Mouse (Mus musculus) liver, embryonic 16.5 days (tissue): ENCODE measurements around the gene Palm2. TPM values are rescaled to one million over a fixed set of nuclear protein-coding genes. Genes with fewer than 3 reads are reported as not detected.
A peak's percentile ranks its signal among the peaks of the same experiment; 100 is the strongest.

Experiments used
- ATAC-seq: fragments of 200-750 bp; cut with Nextera tagmentation; 2 replicates; pipeline ENCODE4 v1.8.0; 2017; ENCODE audit warnings: low read depth, mild to moderate bottlenecking, moderate number of reproducible peaks, moderate library complexity
- H3K27ac ChIP-seq: fragments of 300-500 bp; sonication (generic); 2 replicates; pipeline ENCODE4 v1.5.1; 2014; ENCODE audit warnings: mild to moderate bottlenecking, low read length
- H3K27me3 ChIP-seq: fragments of 300-500 bp; sonication (generic); 2 replicates; pipeline ENCODE4 v1.6.1; 2014; ENCODE audit warnings: low read depth, low read length, mixed read lengths; ENCODE audit not compliant: control insufficient read depth, insufficient read depth
- H3K36me3 ChIP-seq: fragments of 300-500 bp; sonication (generic); 2 replicates; pipeline ENCODE4 v1.6.1; 2014; ENCODE audit warnings: mild to moderate bottlenecking; ENCODE audit not compliant: control insufficient read depth, insufficient read depth
- H3K4me1 ChIP-seq: fragments of 300-500 bp; sonication (generic); 2 replicates; pipeline ENCODE4 v1.6.1; 2014; ENCODE audit warnings: low read depth, low read length, mixed read lengths; ENCODE audit not compliant: control insufficient read depth
- H3K4me2 ChIP-seq: fragments of 300-500 bp; sonication (generic); 2 replicates; pipeline ENCODE4 v1.6.1; 2014; ENCODE audit warnings: low read depth, low read length, mixed read lengths
- H3K4me3 ChIP-seq: fragments of 300-500 bp; sonication (generic); 2 replicates; pipeline ENCODE4 v1.5.1; 2014; ENCODE audit warnings: low read depth, mild to moderate bottlenecking, low read length
- H3K9ac ChIP-seq: fragments of 300-500 bp; sonication (generic); 2 replicates; pipeline ENCODE4 v1.6.1; 2014; ENCODE audit warnings: low read depth, low read length
- H3K9me3 ChIP-seq: fragments of 300-500 bp; sonication (generic); replicated peaks from 2 replicates; pipeline ENCODE4 v1.6.1; 2016; ENCODE audit warnings: low read length; ENCODE audit not compliant: control insufficient read depth
- WGBS: fragments of 180-500 bp; shearing (Covaris S2); extraction: QIAGEN DNeasy Blood & Tissue Kit; methylation state at CpG from one replicate; pipeline ENCODE4 v1.1.7; 2014; ENCODE audit not compliant: insufficient replicate concordance; 5-methylcytosine and 5-hydroxymethylcytosine counted together
- polyA plus RNA-seq: library from polyadenylated mRNA; unstranded; fragments of >200 nt; fragmentation: Nextera tagmentation; extraction: Ambion mirVana; gene quantifications from 2 replicates; pipeline ENCODE4 v1.2.1, GENCODE M21; 2015

Gene Palm2
- polyA plus RNA-seq, 1 experiment from 2014 or later, result 0.41 TPM

- WGBS, result 4% methylated on average over 12 of the region's 12 CpGs
- H3K27ac ChIP-seq, result no peak overlapping the region
- H3K4me3 ChIP-seq, result no peak overlapping the region
- no peak overlapping the region for H3K9ac ChIP-seq
- no peaks in the 10 kb centered on the region for H3K4me1 ChIP-seq
- no peaks in the 10 kb centered on the region for H3K9me3 ChIP-seq
- H3K4me2 ChIP-seq, result 0 out of 2 replicates have a peak overlapping the region, but pooled peaks have one; percentile 27
- H3K27me3 ChIP-seq, result peaks cover 2% of the 10 kb centered on the region; the same call in 1 of the 2 replicates
- no peaks in the 10 kb centered on the region for H3K36me3 ChIP-seq
- ATAC-seq, result no peak
These were observed 239.2 kb downstream of the Palm2 start for GRCm38 (mm10) chr4:57672996-57673906.

- Histone ChIP-seq H3K4me1 (no peaks in the 10 kb centered on the region), H3K4me2 (no peak overlapping the region), H3K27me3 (peaks cover 2% of the 10 kb centered on the region; the same call in 1 of the 2 replicates), H3K9me3 (no peaks in the 10 kb centered on the region), H3K9ac (no peak overlapping the region), H3K36me3 (no peaks in the 10 kb centered on the region), H3K27ac (no peak overlapping the region), H3K4me3 (no peak overlapping the region)
- ATAC-seq, result no peak
- WGBS, result 45% methylated on average over 7 of the region's 7 CpGs
These were observed 240.3 kb downstream of the Palm2 start for GRCm38 (mm10) chr4:57674351-57674750.

GRCm38 (mm10) chr4:57675387-57675786 is 241.3 kb downstream of the Palm2 start:
- peaks cover 2% of the 10 kb centered on the region; the same call in 1 of the 2 replicates for H3K27me3 ChIP-seq
- H3K36me3 ChIP-seq, result no peaks in the 10 kb centered on the region
- H3K9me3 ChIP-seq, result no peaks in the 10 kb centered on the region
- peak overlapping the region; percentile 24; the same call in 1 of the 2 replicates for H3K4me2 ChIP-seq
- H3K9ac ChIP-seq, result no peak overlapping the region
- H3K4me1 ChIP-seq, result no peaks in the 10 kb centered on the region
- ATAC-seq, result peak; percentile 74
- 5% methylated on average over 13 of the region's 13 CpGs for WGBS
- H3K4me3 ChIP-seq, result 0 out of 2 replicates have a peak overlapping the region, but pooled peaks have one; percentile 6
- no peak overlapping the region for H3K27ac ChIP-seq

GRCm38 (mm10) chr4:57677916-57678315 is 243.9 kb downstream of the Palm2 start:
- Histone ChIP-seq H3K4me1 (no peaks in the 10 kb centered on the region), H3K27me3 (peaks cover 2% of the 10 kb centered on the region; the same call in 1 of the 2 replicates), H3K4me2 (no peak overlapping the region), H3K27ac (no peak overlapping the region), H3K9ac (no peak overlapping the region), H3K36me3 (no peaks in the 10 kb centered on the region), H3K9me3 (no peaks in the 10 kb centered on the region), H3K4me3 (no peak overlapping the region)
- no peak for ATAC-seq
- WGBS, result 65% methylated on average over 12 of the region's 12 CpGs

GRCm38 (mm10) chr4:57678991-57679457 is 245.0 kb downstream of the Palm2 start:
- Histone ChIP-seq H3K4me2 (no peak overlapping the region), H3K27me3 (peaks cover 2% of the 10 kb centered on the region; the same call in 1 of the 2 replicates), H3K9ac (no peak overlapping the region), H3K9me3 (no peaks in the 10 kb centered on the region), H3K27ac (no peak overlapping the region), H3K4me3 (no peak overlapping the region), H3K4me1 (no peaks in the 10 kb centered on the region), H3K36me3 (no peaks in the 10 kb centered on the region)
- WGBS, result 65% methylated on average over 9 of the region's 9 CpGs
- ATAC-seq, result no peak

- H3K27me3 ChIP-seq, result peaks cover 2% of the 10 kb centered on the region; the same call in 1 of the 2 replicates
- H3K9me3 ChIP-seq, result no peaks in the 10 kb centered on the region
- no peak for ATAC-seq
- H3K4me3 ChIP-seq, result no peak overlapping the region
- H3K9ac ChIP-seq, result no peak overlapping the region
- no peak overlapping the region for H3K27ac ChIP-seq
- H3K4me1 ChIP-seq, result no peaks in the 10 kb centered on the region
- H3K4me2 ChIP-seq, result no peak overlapping the region
- 73% methylated on average over 12 of the region's 12 CpGs for WGBS
- H3K36me3 ChIP-seq, result no peaks in the 10 kb centered on the region
These were observed 246.1 kb downstream of the Palm2 start for GRCm38 (mm10) chr4:57680186-57680585.

GRCm38 (mm10) chr4:57681511-57681910 is 247.5 kb downstream of the Palm2 start:
- Histone ChIP-seq H3K36me3 (no peaks in the 10 kb centered on the region), H3K9ac (no peak overlapping the region), H3K4me2 (no peak overlapping the region), H3K4me1 (no peaks in the 10 kb centered on the region), H3K27me3 (no peaks in the 10 kb centered on the region), H3K9me3 (no peaks in the 10 kb centered on the region), H3K27ac (no peak overlapping the region), H3K4me3 (no peak overlapping the region)
- no peak for ATAC-seq
- WGBS, result 48% methylated on average over 12 of the region's 12 CpGs

GRCm38 (mm10) chr4:57682341-57682740 is 248.3 kb downstream of the Palm2 start:
- no peak overlapping the region for H3K4me3 ChIP-seq
- ATAC-seq, result no peak
- no peak overlapping the region for H3K27ac ChIP-seq
- no peak overlapping the region for H3K9ac ChIP-seq
- H3K27me3 ChIP-seq, result no peaks in the 10 kb centered on the region
- WGBS, result 76% methylated on average over 2 of the region's 2 CpGs
- no peaks in the 10 kb centered on the region for H3K9me3 ChIP-seq
- no peak overlapping the region for H3K4me2 ChIP-seq
- no peaks in the 10 kb centered on the region for H3K36me3 ChIP-seq
- H3K4me1 ChIP-seq, result no peaks in the 10 kb centered on the region

- no peak overlapping the region for H3K4me2 ChIP-seq
- H3K27ac ChIP-seq, result no peak overlapping the region
- no peaks in the 10 kb centered on the region for H3K27me3 ChIP-seq
- 66% methylated on average over 11 of the region's 11 CpGs for WGBS
- no peak overlapping the region for H3K4me3 ChIP-seq
- no peaks in the 10 kb centered on the region for H3K36me3 ChIP-seq
- no peaks in the 10 kb centered on the region for H3K4me1 ChIP-seq
- H3K9me3 ChIP-seq, result no peaks in the 10 kb centered on the region
- no peak overlapping the region for H3K9ac ChIP-seq
- ATAC-seq, result no peak
These were observed 248.9 kb downstream of the Palm2 start for GRCm38 (mm10) chr4:57682944-57683343.
